Mouse (Mus musculus): ENCODE results near the gene Tmem231.

Tmem231 gene

DNA sequence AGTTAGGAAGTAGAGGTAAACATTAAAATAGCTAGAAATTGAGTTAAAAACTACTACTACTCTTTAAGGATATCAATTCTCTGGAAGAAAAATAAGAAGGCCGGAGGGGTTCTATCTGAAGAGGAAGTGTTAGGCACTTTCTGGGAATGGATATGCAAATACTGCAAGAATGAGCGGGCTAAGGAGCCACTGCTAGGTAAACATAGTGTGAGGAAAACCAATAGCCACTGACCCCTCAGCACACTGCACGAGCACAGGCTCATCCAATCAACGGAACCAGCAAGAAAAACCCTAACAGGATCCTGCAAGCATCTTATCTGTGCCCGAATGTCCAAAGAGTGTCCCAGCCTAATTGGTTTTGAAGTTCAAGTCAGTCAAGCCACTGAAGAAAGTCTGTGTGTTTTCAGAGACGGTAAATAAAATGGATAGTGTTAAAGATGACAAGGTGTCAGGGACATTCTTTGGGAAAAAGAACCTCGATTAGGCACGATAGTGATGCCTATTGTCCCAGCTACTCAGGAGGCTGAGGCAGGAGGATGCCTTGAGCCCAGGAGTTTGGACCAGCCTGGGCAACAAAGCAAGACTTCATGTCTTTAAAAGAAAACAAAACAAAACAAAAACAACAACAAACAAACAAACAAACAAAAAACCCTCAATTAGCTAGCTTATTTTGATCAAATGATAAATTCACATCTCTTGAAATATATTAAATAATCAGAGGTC lies 68.4 kb downstream of the Tmem231 start:
- DNase-seq (ENCODE audit: low read depth, low spot score), result no peak

DNA sequence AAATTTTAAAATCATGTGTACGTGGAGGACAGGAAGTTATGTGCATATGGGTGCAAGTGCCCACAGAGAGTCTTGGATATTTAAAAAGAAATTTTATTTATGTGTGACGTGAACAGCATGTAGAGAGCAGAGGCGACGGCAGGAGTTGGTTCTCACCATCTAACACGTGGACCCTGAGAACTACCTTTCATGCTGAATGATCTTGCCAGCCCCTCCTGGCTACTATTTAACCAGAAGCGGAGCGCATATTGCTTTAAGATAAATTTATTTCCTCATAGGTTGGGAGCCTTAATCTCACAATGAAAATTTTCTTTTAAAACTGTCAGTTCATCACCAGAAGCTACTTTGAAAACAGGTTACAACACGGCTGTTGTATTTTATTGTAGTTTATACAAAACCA lies 69.0 kb downstream of the Tmem231 start:
- DNase-seq (ENCODE audit: low read depth, low spot score), result no peak

DNA sequence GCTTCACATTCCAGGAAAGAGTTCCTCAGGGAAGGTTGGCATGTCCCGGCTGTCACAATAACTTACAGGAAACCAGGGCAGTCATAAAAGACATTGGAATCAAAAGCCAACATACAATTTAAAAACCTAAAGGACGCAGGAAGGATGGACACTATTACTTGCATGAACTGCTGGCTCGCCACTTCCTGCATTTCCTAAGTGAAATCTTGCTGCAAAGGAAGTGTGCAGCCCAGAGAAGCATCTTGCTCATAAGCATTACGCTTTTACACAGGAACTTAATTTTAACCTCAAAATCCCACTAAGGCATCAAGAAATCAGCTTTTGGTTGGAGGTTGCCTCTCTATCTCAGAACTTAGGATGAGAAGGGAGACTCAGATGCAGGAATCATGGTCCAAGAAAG lies 70.4 kb downstream of the Tmem231 start:
- DNase-seq (ENCODE audit: low read depth, low spot score), result no peak

Measured in retina, adult 2 months (tissue).